Mouse (Mus musculus): ENCODE results near the gene Zwilch. TPM values are rescaled to one million over a fixed set of nuclear protein-coding genes. Genes with fewer than 3 reads are reported as not detected.
"Not testable (repeated sequence)": the region's sequence is repeated elsewhere in the genome, so short reads cannot be mapped to it uniquely, and the experiment has no call there.

Zwilch gene
- polyA plus RNA-seq, 1 experiment from 2014 or later, result 28.6 TPM

DNA sequence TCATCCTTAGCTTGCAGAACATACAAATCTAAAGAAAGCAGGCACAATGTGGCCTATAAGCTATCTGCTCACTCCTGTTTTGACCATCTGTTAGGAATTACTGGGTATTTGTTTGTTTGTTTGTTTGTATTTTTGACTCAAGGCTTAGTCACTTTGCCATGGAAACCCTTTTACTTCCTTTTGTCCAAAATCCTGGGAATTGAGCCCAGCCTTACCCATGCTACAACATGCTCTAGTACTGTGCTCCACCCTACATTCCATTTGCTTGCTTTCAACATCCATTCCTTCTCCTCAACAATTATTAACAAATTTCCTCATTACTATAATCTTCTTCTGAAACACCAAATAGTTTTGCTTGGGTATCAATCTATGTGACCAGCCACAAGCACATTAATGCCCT is 30.0 kb upstream of the Zwilch start:
- Histone ChIP-seq H3K4me3 (no peak overlapping the region), H3K36me3 (peaks cover 63% of the 10 kb centered on the region), H3K27me3 (replicated peaks) (no peaks in the 10 kb centered on the region), H3K9me3 (replicated peaks) (no peaks in the 10 kb centered on the region), H3K27ac (ENCODE audit: poor library complexity, severe bottlenecking) (no peak overlapping the region), H3K9ac (no peak overlapping the region), H3K4me1 (replicated peaks) (0 out of 2 replicates have a peak, but pooled peaks cover 2% of the 10 kb centered on the region), H3K4me2 (no peak overlapping the region)
- no peak for ATAC-seq (ENCODE audit: insufficient number of reproducible peaks, low FRiP score)

DNA sequence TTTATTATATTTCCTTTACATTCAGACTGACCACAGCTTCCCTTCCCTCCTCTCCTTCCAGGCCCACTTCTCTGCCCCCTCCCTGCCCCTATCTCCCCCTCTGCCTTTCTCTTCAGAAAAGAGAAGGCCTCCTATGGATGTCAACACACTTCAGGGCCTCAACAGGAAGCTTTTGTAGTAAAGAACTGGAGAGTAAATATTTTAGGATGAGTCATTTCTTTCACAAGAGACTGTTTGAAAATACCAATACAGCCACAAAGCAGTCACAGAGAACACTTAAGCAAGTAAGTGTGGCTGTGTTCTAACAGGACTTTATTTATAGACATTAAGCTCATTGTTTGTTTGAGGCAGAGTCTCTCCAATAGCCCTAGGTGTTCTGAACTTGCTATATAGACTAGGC is 29.4 kb upstream of the Zwilch start:
- H3K4me1 ChIP-seq (replicated peaks), result no peaks in the 10 kb centered on the region
- H3K36me3 ChIP-seq, result peaks cover 68% of the 10 kb centered on the region
- no peak for ATAC-seq (ENCODE audit: insufficient number of reproducible peaks, low FRiP score)
- no peak overlapping the region for H3K27ac ChIP-seq (ENCODE audit: poor library complexity, severe bottlenecking)
- no peak overlapping the region for H3K4me2 ChIP-seq
- no peaks in the 10 kb centered on the region for H3K9me3 ChIP-seq (replicated peaks)
- no peak overlapping the region for H3K9ac ChIP-seq
- H3K4me3 ChIP-seq, result no peak overlapping the region
- H3K27me3 ChIP-seq (replicated peaks), result no peaks in the 10 kb centered on the region

DNA sequence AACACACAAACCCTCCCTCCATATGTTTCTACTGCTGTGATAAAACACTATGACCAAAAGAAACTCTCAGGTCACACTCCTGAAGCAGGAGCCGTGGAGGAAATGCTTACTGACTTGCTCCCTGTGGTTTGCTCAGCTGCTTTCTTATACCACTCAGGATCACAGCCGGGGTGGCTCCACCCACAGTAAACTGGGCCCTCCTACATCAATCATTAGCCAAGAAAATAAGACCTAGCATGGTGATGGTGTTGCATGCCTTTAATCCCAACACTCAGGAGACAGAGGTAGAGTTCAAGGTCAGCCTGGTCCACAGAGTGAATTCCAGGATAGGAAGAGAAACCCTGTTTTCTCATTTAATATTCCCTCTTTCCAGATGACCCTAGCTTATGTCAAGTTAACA is 27.0 kb upstream of the Zwilch start:
- Histone ChIP-seq H3K4me1 (replicated peaks) (0 out of 2 replicates have a peak, but pooled peaks cover 6% of the 10 kb centered on the region), H3K36me3 (peaks cover 51% of the 10 kb centered on the region), H3K9ac (no peak overlapping the region), H3K27ac (ENCODE audit: poor library complexity, severe bottlenecking) (no peak overlapping the region), H3K9me3 (replicated peaks) (no peaks in the 10 kb centered on the region), H3K4me3 (no peak overlapping the region), H3K27me3 (replicated peaks) (no peaks in the 10 kb centered on the region), H3K4me2 (no peak overlapping the region)
- WGBS, result 68% methylated on average over 2 of the region's 2 CpGs
- no peak for ATAC-seq (ENCODE audit: insufficient number of reproducible peaks, low FRiP score)

DNA sequence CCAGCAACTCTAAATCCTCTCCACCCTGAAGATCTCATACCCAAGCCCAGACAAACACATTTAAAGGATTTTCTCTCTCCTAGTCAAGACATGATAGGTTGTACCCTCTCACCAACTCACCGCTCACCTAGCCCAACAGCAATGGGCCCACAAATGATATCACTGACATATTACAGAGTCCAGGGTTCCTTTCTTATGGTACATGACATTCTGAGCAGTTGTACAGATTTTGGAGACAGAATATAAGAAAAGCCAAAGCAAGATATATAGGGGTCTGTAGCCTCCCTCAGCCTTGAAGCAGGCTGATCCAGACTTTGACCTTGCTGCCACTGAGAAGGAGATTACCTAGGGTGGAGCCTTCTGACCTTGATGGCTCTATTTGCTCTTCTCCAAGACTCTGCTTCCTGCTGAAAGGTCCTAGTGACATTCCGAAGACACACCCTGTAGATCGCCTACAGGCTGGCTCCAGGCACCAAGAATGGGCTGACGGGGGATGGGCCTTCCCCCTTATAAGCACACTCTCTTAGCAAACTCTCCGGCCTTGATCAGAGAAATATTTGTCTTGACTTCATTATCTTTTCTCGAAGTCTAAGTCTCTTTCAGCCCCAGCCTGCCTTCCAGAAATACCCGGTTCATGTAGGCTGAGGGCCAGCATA is 26.0 kb upstream of the Zwilch start:
- 64% methylated on average over 7 of the region's 7 CpGs for WGBS
- H3K4me1 ChIP-seq (replicated peaks); H3K9me3 ChIP-seq (replicated peaks); ATAC-seq (ENCODE audit: insufficient number of reproducible peaks, low FRiP score); H3K27me3 ChIP-seq (replicated peaks); H3K9ac ChIP-seq; H3K27ac ChIP-seq (ENCODE audit: poor library complexity, severe bottlenecking); H3K4me3 ChIP-seq; H3K4me2 ChIP-seq: not testable (repeated sequence)
- H3K36me3 ChIP-seq, result peaks cover 46% of the 10 kb centered on the region

DNA sequence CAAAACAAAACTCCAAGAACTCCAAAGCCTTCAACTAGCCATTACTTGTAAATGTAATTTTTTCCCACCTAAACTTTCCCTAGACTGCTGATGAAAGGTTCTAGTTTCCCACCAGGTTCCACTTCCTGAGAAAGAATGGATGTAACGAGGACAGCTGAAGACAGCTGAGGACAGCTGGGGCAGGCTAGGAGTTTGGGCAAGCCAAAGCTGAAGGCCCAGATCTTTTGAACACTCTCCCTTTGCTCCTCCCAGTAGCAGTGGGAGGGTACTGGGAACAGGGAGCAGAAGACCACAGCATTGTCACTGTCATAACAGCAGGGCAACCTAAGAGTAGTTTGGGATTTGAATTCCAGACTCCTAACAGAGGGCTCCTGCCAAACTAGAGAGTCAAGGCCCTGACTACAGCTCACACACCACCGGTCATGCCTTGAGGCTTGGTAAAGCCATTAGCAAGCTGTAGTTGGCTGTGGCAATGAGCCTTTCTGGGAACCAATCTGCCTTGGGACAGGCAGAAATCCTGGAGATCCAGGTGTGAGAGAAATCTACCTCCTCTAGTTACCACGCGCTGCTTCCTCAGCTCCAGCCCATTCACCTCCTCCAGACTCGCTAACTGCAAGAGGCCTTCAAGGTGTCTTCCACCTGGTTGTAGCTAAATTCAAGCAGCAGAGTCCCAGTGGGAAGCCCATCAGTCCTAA is 25.3 kb upstream of the Zwilch start:
- Histone ChIP-seq H3K9ac (no peak overlapping the region), H3K4me3 (no peak overlapping the region), H3K36me3 (peaks cover 46% of the 10 kb centered on the region), H3K9me3 (replicated peaks) (no peaks in the 10 kb centered on the region), H3K27ac (ENCODE audit: poor library complexity, severe bottlenecking) (no peak overlapping the region), H3K27me3 (replicated peaks) (no peaks in the 10 kb centered on the region), H3K4me1 (replicated peaks) (0 out of 2 replicates have a peak, but pooled peaks cover 6% of the 10 kb centered on the region), H3K4me2 (no peak overlapping the region)
- ATAC-seq (ENCODE audit: insufficient number of reproducible peaks, low FRiP score), result no peak
- WGBS, result 92% methylated on average over 5 of the region's 5 CpGs

DNA sequence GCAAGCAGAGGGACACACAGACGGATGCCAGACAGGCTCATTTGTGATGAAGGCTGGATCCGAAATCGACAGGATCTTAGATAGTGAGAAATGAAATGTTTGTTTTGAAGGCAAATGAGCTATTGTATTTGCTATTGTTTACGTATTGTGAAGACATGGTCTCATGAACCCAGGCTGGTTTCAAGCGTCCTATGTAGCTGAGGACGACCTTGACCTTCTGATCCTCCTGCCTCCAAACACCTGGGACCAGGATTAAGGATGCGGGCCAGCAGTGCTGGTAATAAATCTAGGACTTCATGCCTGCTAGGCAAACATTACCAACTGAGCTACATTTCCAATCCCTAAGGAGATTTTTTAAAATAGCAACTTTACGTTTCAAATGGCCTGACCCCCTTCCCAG is 24.6 kb upstream of the Zwilch start:
- 0 out of 2 replicates have a peak, but pooled peaks cover 6% of the 10 kb centered on the region for H3K4me1 ChIP-seq (replicated peaks)
- no peak for ATAC-seq (ENCODE audit: insufficient number of reproducible peaks, low FRiP score)
- H3K27ac ChIP-seq (ENCODE audit: poor library complexity, severe bottlenecking), result no peak overlapping the region
- no peak overlapping the region for H3K9ac ChIP-seq
- no peak overlapping the region for H3K4me3 ChIP-seq
- no peaks in the 10 kb centered on the region for H3K9me3 ChIP-seq (replicated peaks)
- no peaks in the 10 kb centered on the region for H3K27me3 ChIP-seq (replicated peaks)
- H3K36me3 ChIP-seq, result peaks cover 46% of the 10 kb centered on the region
- H3K4me2 ChIP-seq, result no peak overlapping the region
- 92% methylated on average over 8 of the region's 8 CpGs for WGBS

DNA sequence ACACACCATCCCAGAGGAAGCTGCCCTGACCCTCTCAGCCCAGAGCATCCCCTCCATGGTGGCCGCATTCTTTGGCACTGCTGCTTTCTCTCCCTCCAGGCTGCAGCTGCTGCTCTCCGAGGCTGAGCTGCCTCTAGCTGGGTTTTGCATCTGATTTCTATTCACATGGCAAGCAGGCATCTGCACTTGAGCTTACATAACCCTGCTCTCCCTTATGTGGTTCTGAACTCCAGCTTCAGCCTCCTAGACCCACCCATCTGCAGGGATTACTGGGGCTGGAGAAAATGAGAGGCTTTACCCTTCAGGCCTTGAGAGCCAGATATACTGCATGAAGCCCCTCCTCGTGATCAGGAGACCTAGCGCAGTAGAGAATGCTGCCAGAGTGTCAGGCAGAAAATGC is 22.6 kb upstream of the Zwilch start:
- Histone ChIP-seq H3K4me3 (no peak overlapping the region), H3K9ac (no peak overlapping the region), H3K27ac (ENCODE audit: poor library complexity, severe bottlenecking) (no peak overlapping the region), H3K27me3 (replicated peaks) (no peaks in the 10 kb centered on the region), H3K4me1 (replicated peaks) (0 out of 2 replicates have a peak, but pooled peaks cover 6% of the 10 kb centered on the region), H3K4me2 (no peak overlapping the region), H3K36me3 (peaks cover 50% of the 10 kb centered on the region), H3K9me3 (replicated peaks) (no peaks in the 10 kb centered on the region)
- no peak for ATAC-seq (ENCODE audit: insufficient number of reproducible peaks, low FRiP score)
- WGBS, result 53% methylated on average over 4 of the region's 4 CpGs

DNA sequence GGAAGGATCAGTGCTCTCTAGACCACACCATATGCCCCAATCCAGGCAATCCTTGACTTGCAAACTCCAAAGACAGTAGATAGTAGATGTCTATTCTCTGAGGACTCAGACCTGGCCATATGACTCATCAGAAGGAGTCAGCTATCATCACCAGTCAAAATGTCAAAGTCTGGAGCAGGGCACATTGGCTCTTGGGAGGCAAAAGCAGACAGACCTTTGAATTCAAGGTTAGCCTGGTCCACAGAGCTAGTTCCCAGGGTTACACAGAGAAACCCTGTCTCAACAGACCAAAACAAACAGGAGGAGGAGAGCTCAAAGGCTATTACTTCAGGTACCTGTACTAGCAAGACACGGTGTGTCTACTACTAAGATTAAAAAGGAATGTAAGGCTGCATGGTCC is 21.0 kb upstream of the Zwilch start:
- Histone ChIP-seq H3K9me3 (replicated peaks) (no peaks in the 10 kb centered on the region), H3K4me3 (no peak overlapping the region), H3K4me2 (no peak overlapping the region), H3K4me1 (replicated peaks) (0 out of 2 replicates have a peak, but pooled peaks cover 6% of the 10 kb centered on the region), H3K27me3 (replicated peaks) (no peaks in the 10 kb centered on the region), H3K9ac (no peak overlapping the region), H3K36me3 (peaks cover 59% of the 10 kb centered on the region), H3K27ac (ENCODE audit: poor library complexity, severe bottlenecking) (no peak overlapping the region)
- ATAC-seq (ENCODE audit: insufficient number of reproducible peaks, low FRiP score), result no peak
- 94% methylated on average over 1 of the region's 1 CpGs for WGBS

DNA sequence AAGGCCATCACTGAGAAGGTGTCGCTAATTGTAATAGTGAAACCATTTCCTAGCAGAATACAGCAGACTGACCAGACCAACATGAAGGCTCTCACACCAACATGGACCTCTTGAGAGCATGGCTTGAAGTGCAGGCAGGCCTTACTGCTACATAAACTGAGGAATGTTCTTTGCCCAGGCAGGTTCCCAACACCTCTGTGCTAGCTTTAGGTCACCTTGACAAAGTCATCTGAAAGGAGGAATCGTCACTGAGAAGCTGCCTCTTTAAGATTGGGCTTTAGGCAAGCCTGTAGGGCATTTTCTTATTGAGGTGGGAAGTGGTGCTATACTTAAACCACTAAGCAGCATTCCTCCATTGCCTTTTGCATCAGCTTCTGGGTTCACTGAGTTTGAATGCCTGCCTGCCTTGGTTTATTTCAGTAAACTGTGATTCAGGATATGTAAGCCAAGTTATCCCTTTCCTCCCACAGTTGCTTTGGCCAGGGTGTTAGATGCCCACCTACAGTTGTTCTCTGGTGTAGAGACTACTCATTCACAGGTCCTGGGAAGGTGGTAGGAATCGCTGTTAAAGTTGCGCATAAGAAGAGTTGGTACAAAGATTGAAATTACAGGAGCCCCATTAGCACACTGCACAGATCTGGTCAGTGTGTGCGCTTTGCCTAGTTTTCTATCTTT is 11.4 kb upstream of the Zwilch start:
- no peaks in the 10 kb centered on the region for H3K27me3 ChIP-seq (replicated peaks)
- no peak overlapping the region for H3K4me2 ChIP-seq
- ATAC-seq (ENCODE audit: insufficient number of reproducible peaks, low FRiP score), result no peak
- no peak overlapping the region for H3K27ac ChIP-seq (ENCODE audit: poor library complexity, severe bottlenecking)
- no peak overlapping the region for H3K9ac ChIP-seq
- WGBS, result 88% methylated on average over 5 of the region's 5 CpGs
- no peaks in the 10 kb centered on the region for H3K9me3 ChIP-seq (replicated peaks)
- H3K4me1 ChIP-seq (replicated peaks), result peaks cover 6% of the 10 kb centered on the region
- H3K36me3 ChIP-seq, result peaks cover 72% of the 10 kb centered on the region
- no peak overlapping the region for H3K4me3 ChIP-seq

DNA sequence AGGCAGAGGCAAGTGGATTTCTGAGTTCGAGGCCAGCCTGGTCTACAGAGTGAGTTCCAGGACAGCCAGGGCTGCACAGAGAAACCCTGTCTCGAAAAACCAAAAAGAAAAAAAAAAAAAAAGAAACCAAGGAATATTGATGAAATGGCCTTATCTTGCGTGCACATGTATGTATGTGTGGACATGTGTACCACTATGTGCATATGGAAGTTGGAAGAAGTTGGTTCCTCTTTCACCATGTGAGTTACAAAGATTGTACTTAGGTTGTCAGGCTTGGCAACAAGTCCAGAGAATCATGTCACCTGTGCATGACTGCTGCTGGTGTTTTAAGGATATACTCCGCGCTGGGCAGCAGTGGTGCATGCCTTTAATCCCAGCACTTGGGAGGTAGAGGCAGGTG is 10.4 kb upstream of the Zwilch start:
- ATAC-seq (ENCODE audit: insufficient number of reproducible peaks, low FRiP score); H3K4me3 ChIP-seq; H3K9me3 ChIP-seq (replicated peaks); H3K4me2 ChIP-seq; H3K4me1 ChIP-seq (replicated peaks); H3K27me3 ChIP-seq (replicated peaks); H3K9ac ChIP-seq; H3K27ac ChIP-seq (ENCODE audit: poor library complexity, severe bottlenecking): not testable (repeated sequence)
- WGBS, result 87% methylated on average over 5 of the region's 5 CpGs
- peaks cover 66% of the 10 kb centered on the region for H3K36me3 ChIP-seq

DNA sequence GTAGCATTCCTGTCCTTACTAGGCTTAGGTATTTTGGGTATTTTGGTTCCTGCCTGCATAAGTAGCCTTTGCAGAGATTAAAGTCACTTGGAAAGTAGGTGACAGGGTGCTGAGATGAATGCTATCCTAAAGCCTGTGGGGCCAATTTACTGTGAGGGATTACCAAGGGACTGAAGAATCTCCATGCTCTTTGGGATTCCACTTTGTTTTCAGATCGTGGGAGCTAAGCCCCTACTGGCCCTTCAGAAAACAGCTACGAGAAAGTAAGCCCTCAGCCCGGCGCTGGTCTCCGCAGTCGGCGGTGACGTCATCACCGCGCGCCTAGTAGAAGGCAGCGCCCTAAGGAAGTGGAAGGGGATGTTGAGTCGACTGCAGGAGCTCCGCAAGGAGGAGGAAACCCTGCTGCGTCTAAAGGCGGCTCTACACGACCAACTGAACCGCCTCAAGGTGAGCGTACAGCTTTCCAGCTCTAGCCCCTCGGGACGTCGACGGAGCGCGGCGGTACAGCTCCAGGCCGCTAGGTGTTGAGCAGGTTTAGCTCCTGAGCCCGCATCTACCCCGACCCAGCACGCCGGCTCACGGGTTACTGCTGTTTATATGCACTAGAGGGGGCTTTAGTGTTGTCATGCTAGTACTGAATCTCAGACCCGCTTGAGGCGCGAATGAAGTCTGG is 6.2 kb upstream of the Zwilch start, which contains the start of gene Snapc5:
TSS of gene Snapc5 (plus strand) at position 301 of the 673 bp plus-strand sequence.
- peak within 1 kb of the TSS; percentile 68 for H3K4me2 ChIP-seq
- H3K9ac ChIP-seq, result peak within 1 kb of the TSS; percentile 73
- no peaks in the 10 kb centered on the region for H3K9me3 ChIP-seq (replicated peaks)
- H3K36me3 ChIP-seq, result peaks cover 68% of the 10 kb centered on the region
- under 1% methylated on average over 35 of the region's 35 CpGs for WGBS
- peaks cover 14% of the 10 kb centered on the region for H3K4me1 ChIP-seq (replicated peaks)
- ATAC-seq (ENCODE audit: insufficient number of reproducible peaks, low FRiP score), result peak; percentile 93
- H3K4me3 ChIP-seq, result peak within 1 kb of the TSS; percentile 72
- no peaks in the 10 kb centered on the region for H3K27me3 ChIP-seq (replicated peaks)
- peak within 1 kb of the TSS; percentile 60 for H3K27ac ChIP-seq (ENCODE audit: poor library complexity, severe bottlenecking)

Measured in heart, embryonic 12.5 days (tissue).